Mouse (Mus musculus): ENCODE data around the gene Pla2g1b. TPM values are rescaled to one million over a fixed set of nuclear protein-coding genes. Genes with fewer than 3 reads are reported as not detected.

Pla2g1b gene
- polyA plus RNA-seq, 1 experiment from 2014 or later, result not detected

Other genes starting within 250 kb of the Pla2g1b start
- 118 and 123 TPM in 2 replicates for gene Pop5, start 230.4 kb upstream of the Pla2g1b start, polyA plus RNA-seq (2014; fragmentation: Nextera tagmentation; extraction: Ambion mirVana)
- gene Rnf10, start 193.4 kb upstream of the Pla2g1b start, polyA plus RNA-seq (2014; fragmentation: Nextera tagmentation; extraction: Ambion mirVana), result 77.5 and 105 TPM in 2 replicates
- 51.4 and 54.6 TPM in 2 replicates for gene Coq5, start 186.6 kb upstream of the Pla2g1b start, polyA plus RNA-seq (2014; fragmentation: Nextera tagmentation; extraction: Ambion mirVana)
- gene Dynll1, start 165.3 kb upstream of the Pla2g1b start, polyA plus RNA-seq (2014; fragmentation: Nextera tagmentation; extraction: Ambion mirVana), result 1,968 and 2,035 TPM in 2 replicates
- gene Srsf9, start 139.1 kb upstream of the Pla2g1b start, polyA plus RNA-seq (2014; fragmentation: Nextera tagmentation; extraction: Ambion mirVana), result 417 and 433 TPM in 2 replicates
- 42.5 and 46.7 TPM in 2 replicates for gene Gatc, start 125.1 kb upstream of the Pla2g1b start, polyA plus RNA-seq (2014; fragmentation: Nextera tagmentation; extraction: Ambion mirVana)
- gene Triap1, start 125.0 kb upstream of the Pla2g1b start, polyA plus RNA-seq (2014; fragmentation: Nextera tagmentation; extraction: Ambion mirVana), result 59.8 and 64.4 TPM in 2 replicates
- gene Cox6a1, start 117.3 kb upstream of the Pla2g1b start, polyA plus RNA-seq (2014; fragmentation: Nextera tagmentation; extraction: Ambion mirVana), result 712 and 734 TPM in 2 replicates
- gene Msi1, start 36.7 kb upstream of the Pla2g1b start, polyA plus RNA-seq (2014; fragmentation: Nextera tagmentation; extraction: Ambion mirVana), result 45.9 and 48.3 TPM in 2 replicates
- gene Sirt4, start 18.5 kb downstream of the Pla2g1b start, polyA plus RNA-seq (2014; fragmentation: Nextera tagmentation; extraction: Ambion mirVana), result 19.2 and 19.7 TPM in 2 replicates
- 13.5 and 17.7 TPM in 2 replicates for gene Pxn, start 40.4 kb downstream of the Pla2g1b start, polyA plus RNA-seq (2014; fragmentation: Nextera tagmentation; extraction: Ambion mirVana)
- gene Rplp0, start 93.2 kb downstream of the Pla2g1b start, polyA plus RNA-seq (2014; fragmentation: Nextera tagmentation; extraction: Ambion mirVana), result 1,447 and 1,526 TPM in 2 replicates
- gene Gcn1l1, start 99.0 kb downstream of the Pla2g1b start, polyA plus RNA-seq (2014; fragmentation: Nextera tagmentation; extraction: Ambion mirVana), result 39.6 and 44.5 TPM in 2 replicates
- 17.0 and 17.9 TPM in 2 replicates for gene Rab35, start 165.6 kb downstream of the Pla2g1b start, polyA plus RNA-seq (2014; fragmentation: Nextera tagmentation; extraction: Ambion mirVana)

Data from limb, embryonic 11.5 days (tissue).